Mouse (Mus musculus): ENCODE measurements around the gene Vps18. TPM values are rescaled to one million over a fixed set of nuclear protein-coding genes. Genes with fewer than 3 reads are reported as not detected.
A peak's percentile ranks its signal among the peaks of the same experiment; 100 is the strongest.

Vps18 gene
- 7.8 and 8.7 TPM in 2 replicates for polyA plus RNA-seq (2014; fragmentation: Nextera tagmentation; extraction: Ambion mirVana)

DNA sequence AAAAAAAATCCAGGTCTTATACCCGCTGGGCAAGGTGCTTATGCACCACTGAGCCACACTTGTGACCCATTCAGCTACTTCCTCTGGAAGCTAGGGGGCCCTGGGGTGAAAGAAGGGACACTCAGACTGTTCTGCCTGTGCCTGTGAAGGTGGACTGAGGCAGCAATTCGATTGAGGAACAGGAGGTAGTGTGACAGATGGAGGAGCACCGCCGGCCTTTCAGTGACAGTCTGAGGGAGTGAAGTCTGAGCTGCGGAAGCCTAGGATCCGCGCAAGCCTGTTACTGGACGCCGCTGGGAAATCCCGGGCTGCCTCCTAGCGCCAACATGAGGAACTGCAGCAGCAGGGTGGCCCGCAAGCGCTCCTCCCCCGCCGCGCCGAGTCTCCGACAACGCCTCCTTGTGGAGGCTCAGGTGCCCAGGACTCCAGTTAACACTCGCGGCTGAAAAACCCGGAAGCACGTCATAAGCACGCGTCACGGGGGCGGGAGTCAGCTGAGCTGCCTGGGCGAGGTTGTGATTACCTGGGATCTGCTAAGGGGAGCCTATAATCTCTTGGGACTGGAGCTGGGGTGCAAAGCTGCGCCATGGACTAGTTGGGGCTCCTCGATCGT is at the start of gene Vps18:
Vps18 (plus strand) TSS at position 471 of the 613 bp plus-strand sequence.
- Histone ChIP-seq H3K4me1 (ENCODE audit: control insufficient read depth in 2 of 2, insufficient read depth in 2 of 2, low read length in 2 of 2) (peaks cover 0 to 11% of the 10 kb centered on the region in 2 experiments; a peak in 2 of 4 replicates), H3K9ac (ENCODE audit: low read length) (peak within 1 kb of the TSS; percentile 86), H3K27ac (replicated peaks in 1 of 2; ENCODE audit: control insufficient read depth in 1 of 2, insufficient read depth in 1 of 2, low read depth in 2 of 2, low read length in 2 of 2) (peak within 1 kb of the TSS in 1 of 2 experiments; percentile 50; a peak in 1 of 4 replicates), H3K4me2 (ENCODE audit: low read length) (peak within 1 kb of the TSS; percentile 92), H3K4me3 (ENCODE audit: control insufficient read depth in 1 of 2, insufficient read depth in 1 of 2, low read depth in 1 of 2, low read length in 2 of 2) (peak within 1 kb of the TSS; percentile 56 to 67), H3K9me3 (ENCODE audit: control insufficient read depth, low read length) (no peaks in the 10 kb centered on the region), H3K36me3 (ENCODE audit: control insufficient read depth, insufficient read depth, low read length) (peaks cover 34% of the 10 kb centered on the region), H3K27me3 (ENCODE audit: control insufficient read depth, insufficient read depth, low read length) (no peaks in the 10 kb centered on the region)
- ATAC-seq (ENCODE audit: insufficient number of reproducible peaks, insufficient read depth, low FRiP score, low read depth) = peak; percentile 85
- under 1% methylated on average over 31 of the region's 31 CpGs for WGBS

DNA sequence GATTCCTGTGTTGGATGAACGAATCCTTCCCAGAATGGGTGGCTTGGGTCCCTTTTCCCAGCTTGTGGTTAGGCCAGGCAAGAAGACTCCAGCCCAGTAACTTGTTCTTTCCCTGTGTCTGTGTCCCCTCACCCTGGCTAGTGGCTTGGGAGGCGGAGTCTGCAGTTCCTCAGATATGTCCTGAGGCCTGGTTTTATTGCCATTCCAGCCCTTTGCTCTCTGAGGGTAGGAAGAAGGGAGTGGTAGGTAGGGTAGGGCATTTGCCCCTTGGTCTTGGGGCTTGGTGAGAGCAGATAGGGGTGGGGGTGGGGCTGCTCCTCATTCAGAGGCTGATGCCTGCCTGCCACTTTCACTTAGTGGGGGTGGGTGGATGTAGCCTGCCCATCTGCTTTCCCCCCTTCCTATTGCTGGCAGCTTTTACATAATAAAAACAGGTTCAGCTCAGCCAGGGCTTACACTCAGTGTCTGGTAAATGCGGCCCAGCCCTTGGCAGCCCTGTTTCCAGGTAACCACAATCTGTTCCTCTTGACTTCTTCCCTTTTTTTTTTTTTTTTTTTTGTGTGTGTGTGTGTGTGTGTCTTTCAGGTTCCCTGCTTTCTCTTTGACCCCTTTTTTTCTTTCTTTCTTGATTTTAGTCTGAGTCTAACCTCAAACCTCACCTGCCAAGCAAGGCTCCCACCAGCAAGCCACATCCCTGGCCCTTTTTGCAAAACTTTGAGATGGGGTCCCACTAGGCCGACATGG is 48.3 kb upstream of the Vps18 start:
- no peak overlapping the region for H3K9ac ChIP-seq (ENCODE audit: low read length)
- no peak for ATAC-seq (ENCODE audit: insufficient number of reproducible peaks, insufficient read depth, low FRiP score, low read depth)
- H3K4me1 ChIP-seq (ENCODE audit: control insufficient read depth in 2 of 2, insufficient read depth in 2 of 2, low read length in 2 of 2) = peaks cover 0 to 11% of the 10 kb centered on the region in 2 experiments; a peak in 3 of 4 replicates
- no peaks in the 10 kb centered on the region for H3K36me3 ChIP-seq (ENCODE audit: control insufficient read depth, insufficient read depth, low read length)
- no peak overlapping the region for H3K4me2 ChIP-seq (ENCODE audit: low read length)
- WGBS = 73% methylated on average over 4 of the region's 4 CpGs
- no peak overlapping the region for H3K4me3 ChIP-seq (ENCODE audit: control insufficient read depth in 1 of 2, insufficient read depth in 1 of 2, low read depth in 1 of 2, low read length in 2 of 2)
- H3K9me3 ChIP-seq (ENCODE audit: control insufficient read depth, low read length) = no peaks in the 10 kb centered on the region
- peaks cover 53% of the 10 kb centered on the region for H3K27me3 ChIP-seq (ENCODE audit: control insufficient read depth, insufficient read depth, low read length)
- H3K27ac ChIP-seq (replicated peaks in 1 of 2; ENCODE audit: control insufficient read depth in 1 of 2, insufficient read depth in 1 of 2, low read depth in 2 of 2, low read length in 2 of 2) = no peak overlapping the region

DNA sequence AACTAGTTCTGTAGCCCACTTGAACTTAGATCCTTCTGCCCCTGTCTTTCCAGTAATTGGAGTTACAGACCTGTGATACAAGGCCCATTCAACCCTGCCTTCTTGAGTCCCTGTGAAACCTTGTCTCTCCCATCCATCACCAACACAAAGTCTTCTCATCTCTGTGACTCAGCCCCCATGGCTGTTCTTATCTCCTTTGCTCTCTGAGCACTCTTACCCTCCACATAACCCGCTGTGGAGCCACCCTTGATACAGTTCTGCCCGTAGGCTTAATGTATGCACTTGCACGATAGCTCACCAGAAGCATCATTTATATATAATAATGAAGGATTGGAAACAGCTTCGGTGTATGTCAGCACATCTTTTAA is 47.7 kb upstream of the Vps18 start:
- Histone ChIP-seq H3K9ac (ENCODE audit: low read length) (no peak overlapping the region), H3K4me1 (ENCODE audit: control insufficient read depth in 2 of 2, insufficient read depth in 2 of 2, low read length in 2 of 2) (peaks cover 0 to 11% of the 10 kb centered on the region in 2 experiments; a peak in 3 of 4 replicates), H3K27me3 (ENCODE audit: control insufficient read depth, insufficient read depth, low read length) (peaks cover 47% of the 10 kb centered on the region), H3K4me2 (ENCODE audit: low read length) (no peak overlapping the region), H3K9me3 (ENCODE audit: control insufficient read depth, low read length) (no peaks in the 10 kb centered on the region), H3K27ac (replicated peaks in 1 of 2; ENCODE audit: control insufficient read depth in 1 of 2, insufficient read depth in 1 of 2, low read depth in 2 of 2, low read length in 2 of 2) (no peak overlapping the region), H3K36me3 (ENCODE audit: control insufficient read depth, insufficient read depth, low read length) (no peaks in the 10 kb centered on the region), H3K4me3 (ENCODE audit: control insufficient read depth in 1 of 2, insufficient read depth in 1 of 2, low read depth in 1 of 2, low read length in 2 of 2) (no peak overlapping the region)
- no peak for ATAC-seq (ENCODE audit: insufficient number of reproducible peaks, insufficient read depth, low FRiP score, low read depth)
- 74% methylated on average over 4 of the region's 4 CpGs for WGBS

DNA sequence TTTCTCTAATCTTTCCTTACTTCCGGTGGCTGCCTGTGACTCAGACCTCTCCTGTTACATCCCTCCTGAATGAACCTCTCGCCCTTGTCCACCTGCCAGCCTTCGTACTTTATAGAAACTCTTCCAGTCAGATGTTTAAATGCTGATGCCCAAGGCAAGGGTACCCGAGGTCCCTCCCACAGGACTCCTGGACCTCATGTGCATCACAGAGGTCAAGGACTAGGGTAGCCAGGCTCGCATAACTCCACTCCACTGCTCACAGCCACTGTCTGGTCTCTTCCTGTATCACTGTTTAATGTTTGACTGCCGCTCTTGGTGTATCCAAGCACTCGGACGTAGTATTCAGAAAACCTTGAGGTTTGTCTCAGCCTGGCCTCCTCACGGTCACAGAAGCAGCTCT is 46.0 kb upstream of the Vps18 start:
- ATAC-seq (ENCODE audit: insufficient number of reproducible peaks, insufficient read depth, low FRiP score, low read depth) = no peak
- Histone ChIP-seq H3K9me3 (ENCODE audit: control insufficient read depth, low read length) (no peaks in the 10 kb centered on the region), H3K27ac (replicated peaks in 1 of 2; ENCODE audit: control insufficient read depth in 1 of 2, insufficient read depth in 1 of 2, low read depth in 2 of 2, low read length in 2 of 2) (no peak overlapping the region), H3K9ac (ENCODE audit: low read length) (no peak overlapping the region), H3K4me3 (ENCODE audit: control insufficient read depth in 1 of 2, insufficient read depth in 1 of 2, low read depth in 1 of 2, low read length in 2 of 2) (no peak overlapping the region), H3K4me2 (ENCODE audit: low read length) (no peak overlapping the region), H3K36me3 (ENCODE audit: control insufficient read depth, insufficient read depth, low read length) (no peaks in the 10 kb centered on the region), H3K27me3 (ENCODE audit: control insufficient read depth, insufficient read depth, low read length) (peaks cover 30% of the 10 kb centered on the region), H3K4me1 (ENCODE audit: control insufficient read depth in 2 of 2, insufficient read depth in 2 of 2, low read length in 2 of 2) (peaks cover 0 to 3% of the 10 kb centered on the region in 2 experiments; a peak in 2 of 4 replicates)
- 62% methylated on average over 9 of the region's 9 CpGs for WGBS

DNA sequence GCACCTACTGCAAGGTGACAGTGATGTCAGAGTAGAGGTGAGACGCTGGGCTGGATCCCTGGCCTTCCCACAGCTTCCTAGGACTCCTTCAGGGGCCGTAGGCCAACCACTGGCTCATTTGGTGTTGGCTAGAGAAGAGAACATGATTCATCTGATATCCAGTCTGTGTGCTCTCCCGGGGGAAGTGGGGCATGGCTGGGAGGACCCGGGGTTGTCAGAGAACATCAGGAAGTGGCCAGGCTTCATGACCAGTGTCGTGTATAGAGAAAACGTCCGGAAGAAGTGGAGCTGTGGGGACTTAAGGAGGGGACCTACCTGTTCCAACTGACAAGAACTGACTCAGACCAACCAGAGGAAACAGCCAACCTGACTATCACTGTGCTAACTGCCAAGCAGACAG is 43.3 kb upstream of the Vps18 start:
- H3K9ac ChIP-seq (ENCODE audit: low read length) = no peak overlapping the region
- no peaks in the 10 kb centered on the region for H3K9me3 ChIP-seq (ENCODE audit: control insufficient read depth, low read length)
- no peak overlapping the region for H3K4me2 ChIP-seq (ENCODE audit: low read length)
- no peak overlapping the region for H3K4me3 ChIP-seq (ENCODE audit: control insufficient read depth in 1 of 2, insufficient read depth in 1 of 2, low read depth in 1 of 2, low read length in 2 of 2)
- ATAC-seq (ENCODE audit: insufficient number of reproducible peaks, insufficient read depth, low FRiP score, low read depth) = no peak
- 76% methylated on average over 7 of the region's 7 CpGs for WGBS
- no peaks in the 10 kb centered on the region for H3K4me1 ChIP-seq (ENCODE audit: control insufficient read depth in 2 of 2, insufficient read depth in 2 of 2, low read length in 2 of 2)
- H3K27me3 ChIP-seq (ENCODE audit: control insufficient read depth, insufficient read depth, low read length) = peaks cover 4% of the 10 kb centered on the region; the same call in 1 of the 2 replicates
- no peak overlapping the region for H3K27ac ChIP-seq (replicated peaks in 1 of 2; ENCODE audit: control insufficient read depth in 1 of 2, insufficient read depth in 1 of 2, low read depth in 2 of 2, low read length in 2 of 2)
- H3K36me3 ChIP-seq (ENCODE audit: control insufficient read depth, insufficient read depth, low read length) = no peaks in the 10 kb centered on the region

DNA sequence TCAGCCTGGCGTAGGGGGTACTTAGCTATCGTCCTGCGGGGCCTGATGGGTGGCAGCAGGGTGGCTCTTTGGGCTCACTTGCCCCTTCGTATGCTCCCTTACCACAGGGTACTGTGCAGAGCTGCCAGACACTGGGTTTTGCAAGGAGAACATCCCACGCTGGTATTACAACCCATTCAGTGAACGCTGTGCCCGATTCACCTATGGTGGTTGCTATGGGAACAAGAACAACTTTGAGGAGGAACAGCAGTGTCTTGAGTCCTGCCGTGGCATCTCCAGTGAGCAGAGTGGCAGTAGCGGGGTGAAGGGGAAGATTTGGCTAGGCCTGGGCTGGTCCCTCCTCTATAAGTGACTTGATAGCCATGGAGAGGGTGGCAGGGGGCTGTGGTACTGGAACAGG is 40.6 kb upstream of the Vps18 start:
- Histone ChIP-seq H3K9ac (ENCODE audit: low read length) (no peak overlapping the region), H3K9me3 (ENCODE audit: control insufficient read depth, low read length) (no peaks in the 10 kb centered on the region), H3K4me2 (ENCODE audit: low read length) (no peak overlapping the region), H3K36me3 (ENCODE audit: control insufficient read depth, insufficient read depth, low read length) (no peaks in the 10 kb centered on the region), H3K27ac (replicated peaks in 1 of 2; ENCODE audit: control insufficient read depth in 1 of 2, insufficient read depth in 1 of 2, low read depth in 2 of 2, low read length in 2 of 2) (no peak overlapping the region), H3K27me3 (ENCODE audit: control insufficient read depth, insufficient read depth, low read length) (no peaks in the 10 kb centered on the region), H3K4me3 (ENCODE audit: control insufficient read depth in 1 of 2, insufficient read depth in 1 of 2, low read depth in 1 of 2, low read length in 2 of 2) (no peak overlapping the region), H3K4me1 (ENCODE audit: control insufficient read depth in 2 of 2, insufficient read depth in 2 of 2, low read length in 2 of 2) (no peaks in the 10 kb centered on the region)
- WGBS = 78% methylated on average over 9 of the region's 9 CpGs
- ATAC-seq (ENCODE audit: insufficient number of reproducible peaks, insufficient read depth, low FRiP score, low read depth) = no peak

DNA sequence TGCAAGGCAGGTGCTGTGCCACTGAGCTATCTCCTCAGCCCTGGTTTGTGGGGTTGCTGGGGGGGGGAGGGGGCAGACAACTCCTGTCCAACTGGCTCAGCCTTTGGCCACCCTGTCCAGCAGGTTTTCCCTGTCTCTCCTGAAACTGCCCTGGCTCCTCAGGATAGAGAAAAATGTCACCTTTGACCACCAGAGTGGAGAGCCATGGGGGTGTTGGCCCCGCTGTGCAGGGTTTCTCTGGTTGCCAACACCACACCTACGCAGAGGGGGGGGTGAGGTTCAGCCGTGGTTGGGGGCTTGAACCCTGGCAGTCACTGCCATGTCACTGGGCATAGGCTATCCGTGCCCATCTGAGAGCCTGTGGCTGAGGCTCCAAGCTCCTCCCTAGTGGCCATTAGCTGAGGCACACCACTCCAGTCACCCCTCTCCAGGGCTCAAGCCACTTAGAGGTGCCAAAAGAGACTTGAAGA is 38.9 kb upstream of the Vps18 start:
- no peak for ATAC-seq (ENCODE audit: insufficient number of reproducible peaks, insufficient read depth, low FRiP score, low read depth)
- H3K9me3 ChIP-seq (ENCODE audit: control insufficient read depth, low read length) = no peaks in the 10 kb centered on the region
- 65% methylated on average over 4 of the region's 4 CpGs for WGBS
- H3K36me3 ChIP-seq (ENCODE audit: control insufficient read depth, insufficient read depth, low read length) = no peaks in the 10 kb centered on the region
- H3K27me3 ChIP-seq (ENCODE audit: control insufficient read depth, insufficient read depth, low read length) = peaks cover 7% of the 10 kb centered on the region; the same call in 1 of the 2 replicates
- no peak overlapping the region for H3K4me3 ChIP-seq (ENCODE audit: control insufficient read depth in 1 of 2, insufficient read depth in 1 of 2, low read depth in 1 of 2, low read length in 2 of 2)
- no peak overlapping the region for H3K4me2 ChIP-seq (ENCODE audit: low read length)
- H3K4me1 ChIP-seq (ENCODE audit: control insufficient read depth in 2 of 2, insufficient read depth in 2 of 2, low read length in 2 of 2) = no peaks in the 10 kb centered on the region
- no peak overlapping the region for H3K9ac ChIP-seq (ENCODE audit: low read length)
- no peak overlapping the region for H3K27ac ChIP-seq (replicated peaks in 1 of 2; ENCODE audit: control insufficient read depth in 1 of 2, insufficient read depth in 1 of 2, low read depth in 2 of 2, low read length in 2 of 2)
